Mouse (Mus musculus) urinary bladder, postnatal 36 days (tissue): ENCODE measurements around the gene Ppargc1a.

ENCODE experiments used
- DNase-seq, 2 experiments: peaks; one replicate each; pipeline ENCODE4 v3.0.0; 2022; ENCODE audit warnings: low spot score in 2 of 2, mixed read lengths in 1 of 2

Gene Ppargc1a

GRCm38 (mm10) chr5:51415456-51415855, 152.1 kb downstream of the Ppargc1a start:
- DNase-seq = no peak

GRCm38 (mm10) chr5:51412303-51413117, 155.0 kb downstream of the Ppargc1a start:
- DNase-seq = no peak

GRCm38 (mm10) chr5:51410006-51410405, 157.5 kb downstream of the Ppargc1a start:
- DNase-seq = no peak

GRCm38 (mm10) chr5:51406406-51406805, 161.1 kb downstream of the Ppargc1a start:
- no peak for DNase-seq
